In genomic region chr5:24592471-24593160, GRCm38 (mm10) we compare ENCODE assay signal across 15 mouse cellular contexts. TPM values are rescaled to one million over a fixed set of nuclear protein-coding genes. Genes with fewer than 3 reads are reported as not detected.
DNase-seq lines count a peak whose midpoint lies in the region; ATAC-seq and TF ChIP-seq lines count a peak whose summit lies in the region.
"Had no signal": no experiment of that assay in that cellular context is flagged by ENCODE, and none has a peak within 500 bp of the region (broad histone marks: within the 10 kb centered on the region; RNA-seq: fewer than 3 reads in every experiment).

No protein-coding gene starts in this region.

- no peak overlapping the region for H3K4me2 ChIP-seq in heart, embryonic 13.5 days
- no peak overlapping the region for H3K4me2 ChIP-seq in heart, embryonic 11.5 days
- peak overlapping the region; percentile 33; the same call in 1 of the 2 replicates for H3K4me2 ChIP-seq in lung, postnatal 0 days (replicated peaks; ENCODE audit: low read depth, low read length)
- H3K4me2 ChIP-seq in liver, embryonic 15.5 days, result peak overlapping the region; percentile 57

- peaks cover 52% of the 10 kb centered on the region for H3K4me1 ChIP-seq in heart, embryonic 13.5 days
- H3K4me1 ChIP-seq in heart, embryonic 11.5 days (ENCODE audit: control insufficient read depth, insufficient read depth, low read length), result peaks cover 26% of the 10 kb centered on the region
- 0 out of 2 replicates have a peak, but pooled peaks cover 3% of the 10 kb centered on the region for H3K4me1 ChIP-seq in lung, postnatal 0 days (ENCODE audit: insufficient read depth, low read depth, low read length)
- peaks cover 14% of the 10 kb centered on the region for H3K4me1 ChIP-seq in cortical plate, adult 2 months (ENCODE audit: control insufficient read depth, insufficient read depth, low read length)
- H3K4me1 ChIP-seq in liver, embryonic 15.5 days (replicated peaks), result peaks cover 46% of the 10 kb centered on the region

- 65% methylated on average over 21 of the region's 21 CpGs for WGBS in heart, embryonic 13.5 days
- 59% methylated on average over 21 of the region's 21 CpGs for whole genome bisulfite sequencing in heart, embryonic 11.5 days (ENCODE audit: insufficient replicate concordance)
- 60% methylated on average over 21 of the region's 21 CpGs for WGBS in lung, postnatal 0 days
- WGBS in liver, embryonic 15.5 days (ENCODE audit: insufficient replicate concordance), result 31% methylated on average over 21 of the region's 21 CpGs

- H3K9ac ChIP-seq in heart, embryonic 13.5 days, result 0 out of 2 replicates have a peak overlapping the region, but pooled peaks have one; percentile 16
- H3K9ac ChIP-seq in heart, embryonic 11.5 days (ENCODE audit: low read depth, low read length), result no peak overlapping the region
- H3K9ac ChIP-seq in lung, postnatal 0 days (replicated peaks; ENCODE audit: low read depth), result no peak overlapping the region
- no peak overlapping the region for H3K9ac ChIP-seq in liver, embryonic 15.5 days

- H3K27me3 ChIP-seq in heart, embryonic 13.5 days (replicated peaks), result no peaks in the 10 kb centered on the region
- H3K27me3 ChIP-seq in heart, embryonic 11.5 days (ENCODE audit: control insufficient read depth, insufficient read depth, low read length), result no peaks in the 10 kb centered on the region
- H3K27me3 ChIP-seq in lung, postnatal 0 days (replicated peaks; ENCODE audit: insufficient read depth, low read length), result no peaks in the 10 kb centered on the region
- peaks cover 51% of the 10 kb centered on the region for H3K27me3 ChIP-seq in liver, embryonic 15.5 days

- no peak for DNase-seq in lung, postnatal 0 days (ENCODE audit: low spot score)
- no peak for DNase-seq in lung, postnatal 10 days
- no peak for DNase-seq in adrenal gland, adult 8-10 months
- DNase-seq: left cerebral cortex, postnatal 4 days; thymus, adult 18-20 months had no signal

- no peaks in the 10 kb centered on the region for H3K9me3 ChIP-seq in heart, embryonic 13.5 days
- no peaks in the 10 kb centered on the region for H3K9me3 ChIP-seq in heart, embryonic 11.5 days (replicated peaks; ENCODE audit: control insufficient read depth, low read length)
- no peaks in the 10 kb centered on the region for H3K9me3 ChIP-seq in lung, postnatal 0 days (ENCODE audit: low read length)
- H3K9me3 ChIP-seq in liver, embryonic 15.5 days (replicated peaks), result no peaks in the 10 kb centered on the region

- H3K36me3 ChIP-seq in heart, embryonic 13.5 days, result peaks cover 92% of the 10 kb centered on the region
- H3K36me3 ChIP-seq in heart, embryonic 11.5 days (ENCODE audit: control insufficient read depth, insufficient read depth, low read length), result peaks cover 40% of the 10 kb centered on the region
- peaks cover 17% of the 10 kb centered on the region for H3K36me3 ChIP-seq in lung, postnatal 0 days (ENCODE audit: insufficient read depth, low read length)
- H3K36me3 ChIP-seq in liver, embryonic 15.5 days (replicated peaks), result peaks cover 19% of the 10 kb centered on the region

- H3K27ac ChIP-seq in heart, embryonic 13.5 days (replicated peaks), result no peak overlapping the region
- no peak overlapping the region for H3K27ac ChIP-seq in heart, embryonic 11.5 days (ENCODE audit: low read depth, low read length)
- H3K27ac ChIP-seq in lung, postnatal 0 days (ENCODE audit: low read length), result no peak overlapping the region
- no peak overlapping the region; the same call in 1 of the 2 replicates for H3K27ac ChIP-seq in cortical plate, adult 2 months (ENCODE audit: insufficient read depth, low read length)
- H3K27ac ChIP-seq in liver, embryonic 15.5 days (replicated peaks), result no peak overlapping the region

- no peak for ATAC-seq in heart, embryonic 13.5 days (ENCODE audit: extremely low read depth, insufficient number of reproducible peaks, low FRiP score, low TSS enrichment)
- ATAC-seq in heart, embryonic 11.5 days (replicated peaks; ENCODE audit: insufficient number of reproducible peaks, low FRiP score, low TSS enrichment), result no peak
- peak; percentile 18; the same call in 1 of the 2 replicates for ATAC-seq in lung, postnatal 0 days
- ATAC-seq in liver, embryonic 15.5 days (ENCODE audit: insufficient read depth), result 0 out of 2 replicates have a peak, but pooled peaks have one; percentile 13
- no peak for ATAC-seq in inflammation-experienced regulatory T-cells, adult 6 months
- ATAC-seq: CD4-positive, CD25-positive, alpha-beta regulatory T cell, adult 4 months; forebrain, embryonic 16.5 days had no signal

- H3K4me3 ChIP-seq in heart, embryonic 13.5 days, result no peak overlapping the region
- no peak overlapping the region for H3K4me3 ChIP-seq in heart, embryonic 11.5 days (ENCODE audit: low read depth, low read length)
- H3K4me3 ChIP-seq in lung, postnatal 0 days (ENCODE audit: low read depth, low read length), result no peak overlapping the region
- H3K4me3 ChIP-seq in cortical plate, adult 2 months (ENCODE audit: insufficient read depth, low read length), result no peak overlapping the region
- no peak overlapping the region for H3K4me3 ChIP-seq in liver, embryonic 15.5 days (replicated peaks)

- peak; percentile 20; the same call in 1 of the 2 replicates for TF ChIP-seq POLR2A in cortical plate, adult 2 months (IDR thresholded peaks at IDR 0.05; ENCODE audit: extremely low read depth, insufficient read depth, low read length)

- no peak for TF ChIP-seq EP300 in lung, postnatal 0 days (IDR thresholded peaks at IDR 0.05)

- TF ChIP-seq CTCF in lung, postnatal 0 days (IDR thresholded peaks at IDR 0.05), result no peak
- no peak for TF ChIP-seq CTCF in cortical plate, adult 2 months (IDR thresholded peaks at IDR 0.05; ENCODE audit: extremely low read depth, insufficient read depth, low read length)

RNA-seq across cellular contexts. Expression of gene Chpf2, which starts 6.1 kb away (rescaled TPM):
- polyA plus RNA-seq in heart, embryonic 13.5 days (2015; fragmentation: Nextera tagmentation; extraction: Ambion mirVana), result 16.1 and 16.6 TPM in 2 replicates
- polyA plus RNA-seq in heart, embryonic 11.5 days (2014; fragmentation: Nextera tagmentation; extraction: Ambion mirVana), result 8.1 and 9.8 TPM in 2 replicates
- 18.3 and 22.5 TPM in 2 replicates for polyA plus RNA-seq in lung, postnatal 0 days (2015; fragmentation: Nextera tagmentation; extraction: Ambion mirVana)
- 55.1 and 62.2 TPM in 2 replicates for polyA plus RNA-seq in cortical plate, adult 2 months (2012; rRNA removed)
- polyA plus RNA-seq in liver, embryonic 15.5 days (2015; fragmentation: Nextera tagmentation; extraction: Ambion mirVana), result 10.5 and 13.4 TPM in 2 replicates
- total RNA-seq in adrenal gland, adult 8-10 months (2022), result 10 to 100 TPM; 38.1 to 70.3 (median 57.1) TPM
- 10 to 100 TPM in 2 of 3 experiments, 1 to 10 TPM in 1; 8.5 to 12.9 (median 10.0) TPM for polyA plus RNA-seq in inflammation-experienced regulatory T-cells, adult 6 months (2017; shearing (Covaris generic))

RNA-seq across cellular contexts. Expression of gene Abcf2, which starts 15.3 kb away (rescaled TPM):
- 66.7 and 70.7 TPM in 2 replicates for polyA plus RNA-seq in heart, embryonic 13.5 days (2015; fragmentation: Nextera tagmentation; extraction: Ambion mirVana)
- 75.6 and 78.6 TPM in 2 replicates for polyA plus RNA-seq in heart, embryonic 11.5 days (2014; fragmentation: Nextera tagmentation; extraction: Ambion mirVana)
- polyA plus RNA-seq in lung, postnatal 0 days (2015; fragmentation: Nextera tagmentation; extraction: Ambion mirVana), result 47.7 TPM in 2 replicates
- 83.6 and 87.1 TPM in 2 replicates for polyA plus RNA-seq in cortical plate, adult 2 months (2012; rRNA removed)
- polyA plus RNA-seq in liver, embryonic 15.5 days (2015; fragmentation: Nextera tagmentation; extraction: Ambion mirVana), result 43.2 and 44.4 TPM in 2 replicates
- total RNA-seq in adrenal gland, adult 8-10 months (2022), result 10 to 100 TPM; 59.5 to 89.6 (median 75.2) TPM
- polyA plus RNA-seq in inflammation-experienced regulatory T-cells, adult 6 months (2017; shearing (Covaris generic)), result 10 to 100 TPM; 52.1 to 67.7 (median 61.3) TPM

RNA-seq across cellular contexts. Expression of gene Smarcd3, which starts 31.6 kb away (rescaled TPM):
- polyA plus RNA-seq in heart, embryonic 13.5 days (2015; fragmentation: Nextera tagmentation; extraction: Ambion mirVana), result 54.5 and 58.5 TPM in 2 replicates
- polyA plus RNA-seq in heart, embryonic 11.5 days (2014; fragmentation: Nextera tagmentation; extraction: Ambion mirVana), result 73.2 and 76.1 TPM in 2 replicates
- polyA plus RNA-seq in lung, postnatal 0 days (2015; fragmentation: Nextera tagmentation; extraction: Ambion mirVana), result 8.0 and 12.1 TPM in 2 replicates
- polyA plus RNA-seq in cortical plate, adult 2 months (2012; rRNA removed), result 97.8 and 97.9 TPM in 2 replicates
- polyA plus RNA-seq in liver, embryonic 15.5 days (2015; fragmentation: Nextera tagmentation; extraction: Ambion mirVana), result 1.3 and 1.5 TPM in 2 replicates
- 10 to 100 TPM; 14.3 to 42.2 (median 24.7) TPM for total RNA-seq in adrenal gland, adult 8-10 months (2022)
- polyA plus RNA-seq in inflammation-experienced regulatory T-cells, adult 6 months (2017; shearing (Covaris generic)), result 1 to 10 TPM in 1 of 3 experiments, under 1 TPM in 2; 0.50 to 1.9 (median 0.69) TPM

RNA-seq across cellular contexts. Expression of gene 4931409K22Rik, which starts 36.0 kb away (rescaled TPM):
- polyA plus RNA-seq in heart, embryonic 13.5 days (2015; fragmentation: Nextera tagmentation; extraction: Ambion mirVana), result 0.08 and 0.11 TPM in 2 replicates
- polyA plus RNA-seq in heart, embryonic 11.5 days (2014; fragmentation: Nextera tagmentation; extraction: Ambion mirVana), result not detected in 2 replicates
- polyA plus RNA-seq in lung, postnatal 0 days (2015; fragmentation: Nextera tagmentation; extraction: Ambion mirVana), result not detected in 2 replicates
- 0.04 and 0.11 TPM in 2 replicates for polyA plus RNA-seq in cortical plate, adult 2 months (2012; rRNA removed)
- polyA plus RNA-seq in liver, embryonic 15.5 days (2015; fragmentation: Nextera tagmentation; extraction: Ambion mirVana), result not detected in 2 replicates
- total RNA-seq in adrenal gland, adult 8-10 months (2022), result not detected
- not detected for polyA plus RNA-seq in inflammation-experienced regulatory T-cells, adult 6 months (2017; shearing (Covaris generic))
- total RNA-seq: layer of hippocampus, adult 18-20 months; left cerebral cortex, postnatal 4 days had no signal
- polyA plus RNA-seq: CD4-positive, CD25-positive, alpha-beta regulatory T cell, adult 4 months; heart, embryonic 14.5 days; small intestine, adult 2 months had no signal

RNA-seq across cellular contexts. Expression of gene Asb10, which starts 51.8 kb away (rescaled TPM):
- polyA plus RNA-seq in heart, embryonic 13.5 days (2015; fragmentation: Nextera tagmentation; extraction: Ambion mirVana), result 4.1 TPM in 2 replicates
- polyA plus RNA-seq in heart, embryonic 11.5 days (2014; fragmentation: Nextera tagmentation; extraction: Ambion mirVana), result 3.2 and 3.4 TPM in 2 replicates
- 0.21 and 0.29 TPM in 2 replicates for polyA plus RNA-seq in lung, postnatal 0 days (2015; fragmentation: Nextera tagmentation; extraction: Ambion mirVana)
- polyA plus RNA-seq in cortical plate, adult 2 months (2012; rRNA removed), result 0.40 and 0.42 TPM in 2 replicates
- polyA plus RNA-seq in liver, embryonic 15.5 days (2015; fragmentation: Nextera tagmentation; extraction: Ambion mirVana), result 0.07 and 0.12 TPM in 2 replicates
- total RNA-seq in adrenal gland, adult 8-10 months (2022), result under 1 TPM; 0.37 to 0.75 (median 0.59) TPM
- polyA plus RNA-seq in inflammation-experienced regulatory T-cells, adult 6 months (2017; shearing (Covaris generic)), result not detected
- polyA plus RNA-seq: CD4-positive, CD25-positive, alpha-beta regulatory T cell, adult 4 months had no signal

Comparison
In these comparisons a context has a peak if more than half of its experiments do, and no peak if none do; other contexts are left out.
1. ATAC-seq: peak in lung, postnatal 0 days (single experiment) and liver, embryonic 15.5 days (single experiment); none in heart, embryonic 13.5 days (single experiment), heart, embryonic 11.5 days (single experiment) and inflammation-experienced regulatory T-cells, adult 6 months (single experiment).
2. H3K4me2 ChIP-seq: peak in lung, postnatal 0 days (single experiment) and liver, embryonic 15.5 days (single experiment); none in heart, embryonic 13.5 days (single experiment) and heart, embryonic 11.5 days (single experiment).